Mouse (Mus musculus): ENCODE data around the gene Tusc1. TPM values are rescaled to one million over a fixed set of nuclear protein-coding genes. Genes with fewer than 3 reads are reported as not detected.
A peak's percentile ranks its signal among the peaks of the same experiment; 100 is the strongest.

Tusc1 gene
- polyA plus RNA-seq (2015; fragmentation: Nextera tagmentation; extraction: Ambion mirVana) = 4.6 and 4.9 TPM in 2 replicates

- WGBS = under 1% methylated on average over 74 of the region's 97 CpGs
- Histone ChIP-seq H3K36me3 (no peaks in the 10 kb centered on the region), H3K4me2 (peak within 1 kb of the TSS; percentile 93)
These were observed at the start of gene Tusc1 for GRCm38 (mm10) chr4:93335118-93336003. Gene Tusc1 (minus strand): TSS chr4:93335511.

GRCm38 (mm10) chr4:93352930-93353329 lies 17.6 kb upstream of the Tusc1 start:
- no peak for ATAC-seq (replicated peaks; ENCODE audit: low FRiP score)
- Histone ChIP-seq H3K27me3 (no peaks in the 10 kb centered on the region), H3K36me3 (no peaks in the 10 kb centered on the region), H3K4me1 (no peaks in the 10 kb centered on the region), H3K4me3 (replicated peaks) (no peak overlapping the region), H3K9ac (no peak overlapping the region), H3K27ac (no peak overlapping the region), H3K4me2 (no peak overlapping the region), H3K9me3 (replicated peaks) (no peaks in the 10 kb centered on the region)
- WGBS = 57% methylated on average over 2 of the region's 2 CpGs

More at GRCm38 (mm10) chr4:93335118-93336003, at the start of gene Tusc1:
- peak within 1 kb of the TSS; percentile 86 for H3K9ac ChIP-seq
- peak within 1 kb of the TSS; percentile 74 for H3K4me3 ChIP-seq (replicated peaks)
- H3K4me1 ChIP-seq = peaks cover 7% of the 10 kb centered on the region; the same call in 1 of the 2 replicates
- peak; percentile 93 for ATAC-seq (replicated peaks; ENCODE audit: low FRiP score)
- no peaks in the 10 kb centered on the region for H3K27me3 ChIP-seq
- H3K27ac ChIP-seq = peak within 1 kb of the TSS; percentile 96
- no peaks in the 10 kb centered on the region for H3K9me3 ChIP-seq (replicated peaks)

- no peaks in the 10 kb centered on the region for H3K27me3 ChIP-seq
- H3K27ac ChIP-seq = no peak overlapping the region
- no peaks in the 10 kb centered on the region for H3K36me3 ChIP-seq
- 95% methylated on average over 2 of the region's 2 CpGs for WGBS
- no peaks in the 10 kb centered on the region for H3K9me3 ChIP-seq (replicated peaks)
- no peak overlapping the region for H3K9ac ChIP-seq
- H3K4me2 ChIP-seq = no peak overlapping the region
- H3K4me3 ChIP-seq (replicated peaks) = no peak overlapping the region
- no peaks in the 10 kb centered on the region for H3K4me1 ChIP-seq
- ATAC-seq (replicated peaks; ENCODE audit: low FRiP score) = no peak
These were observed 9.0 kb upstream of the Tusc1 start for GRCm38 (mm10) chr4:93344357-93344756.

GRCm38 (mm10) chr4:93341568-93341967 lies 6.3 kb upstream of the Tusc1 start:
- H3K36me3 ChIP-seq = no peaks in the 10 kb centered on the region
- no peak for ATAC-seq (replicated peaks; ENCODE audit: low FRiP score)
- H3K4me2 ChIP-seq = no peak overlapping the region
- H3K4me3 ChIP-seq (replicated peaks) = no peak overlapping the region
- no peak overlapping the region for H3K9ac ChIP-seq
- no peaks in the 10 kb centered on the region for H3K4me1 ChIP-seq
- H3K27me3 ChIP-seq = no peaks in the 10 kb centered on the region
- H3K9me3 ChIP-seq (replicated peaks) = no peaks in the 10 kb centered on the region
- H3K27ac ChIP-seq = no peak overlapping the region

DNA sequence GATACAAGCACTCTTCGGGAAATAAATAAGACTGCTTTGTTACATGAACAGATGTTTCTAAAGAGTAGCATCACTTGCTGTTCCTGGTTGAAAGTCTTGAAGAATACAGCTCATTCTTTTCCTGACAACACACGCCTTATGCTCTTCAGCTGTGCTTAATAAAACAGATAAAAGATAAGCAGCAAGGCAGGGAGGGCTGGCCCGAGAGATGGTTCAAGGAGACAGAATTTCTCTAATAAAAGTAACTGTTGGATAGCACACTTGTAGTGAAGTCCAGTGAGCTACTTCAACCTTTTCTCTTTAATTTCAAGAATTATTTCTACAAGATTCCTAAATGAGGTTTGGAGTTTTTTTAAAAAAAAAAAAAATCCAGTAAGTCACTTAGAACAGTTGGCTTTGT lies 2.7 kb upstream of the Tusc1 start:
- Histone ChIP-seq H3K4me3 (replicated peaks) (no peak overlapping the region), H3K27me3 (no peaks in the 10 kb centered on the region), H3K4me1 (peaks cover 7% of the 10 kb centered on the region; the same call in 1 of the 2 replicates), H3K9ac (no peak overlapping the region), H3K27ac (no peak overlapping the region), H3K4me2 (no peak overlapping the region), H3K36me3 (no peaks in the 10 kb centered on the region), H3K9me3 (replicated peaks) (no peaks in the 10 kb centered on the region)
- 69% methylated on average over 3 of the region's 3 CpGs for WGBS
- no peak for ATAC-seq (replicated peaks; ENCODE audit: low FRiP score)

DNA sequence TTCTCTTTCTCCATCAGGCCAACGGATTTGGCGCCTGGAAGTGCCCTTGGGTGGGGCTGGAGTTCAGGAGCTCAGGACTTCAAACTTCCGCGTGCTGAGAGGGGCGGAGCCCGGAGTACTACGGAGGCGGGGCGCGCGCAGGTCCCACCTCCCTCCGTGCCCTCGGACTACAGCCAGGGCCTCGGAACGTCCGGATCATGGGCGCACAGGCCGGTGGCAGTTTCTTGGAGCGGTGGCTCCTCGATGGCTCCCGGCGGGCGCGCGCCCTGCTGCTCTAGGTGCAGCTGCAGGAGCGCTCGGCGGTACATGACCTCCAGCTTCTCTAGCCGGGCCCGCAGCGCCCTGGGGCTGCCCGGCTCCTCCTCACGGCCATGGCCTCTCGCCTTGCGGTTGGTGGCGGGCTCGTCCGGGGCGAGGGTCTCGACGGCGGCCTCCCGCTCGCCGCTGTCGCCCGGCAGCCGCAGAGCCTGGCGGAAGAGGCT lies 634 bp downstream of the Tusc1 start:
- Histone ChIP-seq H3K4me1 (peaks cover 7% of the 10 kb centered on the region; the same call in 1 of the 2 replicates), H3K27ac (peak overlapping the region; percentile 96), H3K4me2 (peak overlapping the region; percentile 93), H3K27me3 (no peaks in the 10 kb centered on the region), H3K9me3 (replicated peaks) (no peaks in the 10 kb centered on the region), H3K9ac (peak overlapping the region; percentile 86), H3K36me3 (no peaks in the 10 kb centered on the region), H3K4me3 (replicated peaks) (peak overlapping the region; percentile 74)
- ATAC-seq (replicated peaks; ENCODE audit: low FRiP score) = peak; percentile 96
- 1% methylated on average over 49 of the region's 49 CpGs for WGBS

DNA sequence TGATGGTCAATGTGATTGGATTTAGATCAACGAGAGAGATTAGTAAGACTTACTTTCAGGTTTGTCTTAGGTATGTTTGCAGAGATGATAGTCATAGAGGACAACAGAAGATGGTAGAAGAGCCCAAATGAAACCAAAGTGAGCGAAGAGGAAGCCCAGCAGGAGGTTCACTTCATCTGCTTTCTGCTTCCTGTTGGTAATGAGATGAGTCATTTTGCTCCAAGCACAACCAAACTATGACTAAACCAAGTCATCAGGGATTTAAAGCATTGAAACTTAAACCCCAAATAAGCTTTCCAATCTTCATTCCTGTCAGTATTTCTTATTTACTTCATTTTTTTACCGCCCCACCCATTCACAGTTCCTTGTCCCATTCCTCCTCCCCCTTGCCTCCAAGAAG lies 27.8 kb downstream of the Tusc1 start:
- Histone ChIP-seq H3K4me3 (replicated peaks) (no peak overlapping the region), H3K36me3 (no peaks in the 10 kb centered on the region), H3K27me3 (no peaks in the 10 kb centered on the region), H3K9ac (no peak overlapping the region), H3K4me2 (no peak overlapping the region), H3K27ac (no peak overlapping the region), H3K9me3 (replicated peaks) (no peaks in the 10 kb centered on the region), H3K4me1 (no peaks in the 10 kb centered on the region)
- WGBS = 88% methylated on average over 3 of the region's 3 CpGs
- no peak for ATAC-seq (replicated peaks; ENCODE audit: low FRiP score)

DNA sequence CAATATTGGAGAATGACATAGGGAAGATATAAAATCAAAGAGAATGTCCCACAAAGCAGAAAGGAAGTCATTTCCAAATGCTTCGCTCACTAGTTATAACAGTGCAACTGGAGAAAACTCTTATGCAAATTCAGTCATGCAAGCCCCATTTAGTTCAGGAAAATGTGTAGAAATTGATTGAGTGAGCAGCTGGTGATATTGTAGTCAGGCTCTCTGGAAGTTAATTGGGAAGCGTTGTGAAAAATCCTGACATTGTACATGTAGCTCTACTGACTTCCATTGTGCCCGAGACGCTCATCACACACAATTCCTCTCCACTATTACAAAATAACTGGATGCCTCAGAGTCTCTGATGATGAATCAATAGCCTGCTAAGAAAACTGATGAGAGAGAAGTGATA lies 49.2 kb downstream of the Tusc1 start:
- H3K9ac ChIP-seq = no peak overlapping the region
- H3K36me3 ChIP-seq = no peaks in the 10 kb centered on the region
- no peak for ATAC-seq (replicated peaks; ENCODE audit: low FRiP score)
- H3K9me3 ChIP-seq (replicated peaks) = no peaks in the 10 kb centered on the region
- H3K4me2 ChIP-seq = no peak overlapping the region
- H3K4me3 ChIP-seq (replicated peaks) = no peak overlapping the region
- no peaks in the 10 kb centered on the region for H3K27me3 ChIP-seq
- H3K27ac ChIP-seq = no peak overlapping the region
- H3K4me1 ChIP-seq = no peaks in the 10 kb centered on the region
- 91% methylated on average over 4 of the region's 4 CpGs for WGBS

Measured in kidney, embryonic 15.5 days (tissue).